Mouse (Mus musculus): ENCODE measurements around the gene Rfng. TPM values are rescaled to one million over a fixed set of nuclear protein-coding genes. Genes with fewer than 3 reads are reported as not detected.
"Not testable (repeated sequence)": the region's sequence is repeated elsewhere in the genome, so short reads cannot be mapped to it uniquely, and the experiment has no call there.

Rfng gene
- total RNA-seq, 2 experiments from 2014 or later, result 9.5 to 47.2 TPM

DNA sequence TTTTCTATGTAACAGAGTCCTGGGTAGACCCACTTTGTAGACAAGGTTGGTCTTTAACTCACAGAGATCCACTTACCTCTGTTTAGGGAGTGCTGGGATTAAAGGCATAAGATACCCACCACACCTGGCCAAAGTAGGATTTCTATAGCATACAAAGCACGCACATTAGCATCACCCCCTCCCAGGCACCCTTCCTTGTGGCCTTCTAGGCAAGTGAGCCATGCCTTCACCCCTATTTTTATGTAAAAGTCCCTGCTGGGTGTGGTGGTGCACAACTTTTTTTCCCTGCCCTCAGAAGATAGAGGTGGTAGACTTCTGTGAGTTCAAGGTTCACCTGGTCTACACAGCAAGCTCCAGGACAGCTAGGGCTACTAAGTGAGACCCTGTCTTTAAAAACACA, 4.1 kb downstream of the Rfng start:
- ATAC-seq (replicated peaks; ENCODE audit: low FRiP score, low TSS enrichment, poor library complexity, severe bottlenecking), result no peak

DNA sequence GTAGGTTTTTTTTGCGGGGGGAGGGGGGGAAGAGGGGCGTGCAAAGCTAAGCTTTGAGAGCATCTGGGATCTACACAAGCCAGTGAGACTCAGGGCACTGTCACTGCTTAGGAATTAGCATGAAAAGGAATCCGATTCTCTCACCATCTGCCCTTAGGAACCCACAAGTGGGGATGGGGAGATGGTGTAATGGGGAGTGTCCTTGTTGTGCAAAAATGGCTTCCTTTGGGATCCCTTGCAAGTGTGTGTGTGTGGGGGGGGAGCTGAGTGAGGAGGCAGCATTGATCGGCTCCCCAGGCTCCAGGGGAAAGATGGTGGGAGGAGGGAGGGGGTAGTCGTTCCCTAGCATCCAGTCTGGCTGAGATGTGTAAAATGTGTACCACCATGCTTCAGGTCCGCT, 6.9 kb downstream of the Rfng start:
- ATAC-seq (replicated peaks; ENCODE audit: low FRiP score, low TSS enrichment, poor library complexity, severe bottlenecking), result no peak

DNA sequence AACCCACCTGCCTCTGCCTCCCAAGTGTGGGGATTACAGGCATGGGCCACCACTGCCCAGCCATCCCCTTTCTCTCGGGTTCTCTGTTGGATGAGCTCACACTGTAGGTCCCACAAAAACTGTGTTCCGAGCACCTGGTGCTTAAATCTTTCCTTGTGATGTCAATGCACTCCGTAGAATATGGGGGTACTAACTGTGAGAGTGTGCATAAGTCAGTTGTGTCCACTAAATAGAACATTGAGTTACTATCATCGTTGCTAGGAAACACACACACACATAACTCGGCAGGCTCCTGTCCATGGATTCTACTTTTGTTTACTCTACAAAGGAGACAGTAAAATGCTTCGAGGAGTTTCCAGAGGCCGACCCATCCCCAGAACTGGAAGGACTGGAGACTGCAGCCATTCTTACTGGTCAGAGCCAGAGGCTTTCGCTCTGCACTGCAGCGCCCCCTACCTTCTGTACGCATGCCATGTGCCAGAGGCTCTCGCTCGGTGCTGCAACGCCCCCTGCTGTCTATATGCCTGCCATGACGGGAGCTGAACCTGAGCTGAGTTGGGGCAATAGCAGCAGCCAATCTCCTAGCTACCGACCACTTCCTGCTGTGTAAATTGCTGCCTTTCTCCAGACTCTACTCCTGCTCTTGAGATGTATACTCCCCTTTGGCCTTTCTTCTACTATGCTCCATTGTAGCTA, 8.1 kb downstream of the Rfng start:
- ATAC-seq (replicated peaks; ENCODE audit: low FRiP score, low TSS enrichment, poor library complexity, severe bottlenecking), result peak; percentile 94

DNA sequence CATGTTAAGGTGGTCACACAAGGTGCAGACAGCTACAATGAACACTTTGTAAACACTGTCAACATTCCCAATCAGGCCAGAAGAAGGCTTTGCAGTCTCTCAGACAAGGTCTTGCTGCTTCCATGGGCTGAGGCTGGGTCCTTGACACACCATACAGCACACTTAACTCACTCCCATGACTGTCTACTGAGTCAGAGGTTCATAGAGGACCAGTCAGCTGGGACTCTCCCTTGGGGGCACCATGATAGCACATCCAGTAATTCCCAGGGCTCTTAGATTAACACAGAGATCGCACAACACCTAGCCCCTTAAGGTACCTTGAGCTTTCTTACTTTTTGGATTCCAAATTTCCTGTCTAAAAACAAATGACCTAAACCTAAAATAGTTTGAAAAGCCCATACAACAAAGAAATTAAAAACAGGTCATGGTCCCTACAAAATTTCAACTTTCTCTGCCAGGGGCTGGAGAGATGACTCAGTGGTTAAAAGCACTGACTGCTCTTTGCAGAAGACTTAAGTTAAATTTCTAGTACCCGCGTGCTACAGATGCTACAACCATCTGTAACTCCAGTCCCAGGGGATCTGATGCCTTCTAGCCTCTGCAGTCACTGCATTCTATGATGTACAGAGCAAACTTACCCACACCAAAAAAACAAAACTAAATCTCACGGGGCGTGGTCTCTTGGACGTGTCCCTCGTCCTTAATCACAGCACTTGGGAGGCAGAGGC, 10.4 kb downstream of the Rfng start:
- ATAC-seq (replicated peaks; ENCODE audit: low FRiP score, low TSS enrichment, poor library complexity, severe bottlenecking), result no peak

DNA sequence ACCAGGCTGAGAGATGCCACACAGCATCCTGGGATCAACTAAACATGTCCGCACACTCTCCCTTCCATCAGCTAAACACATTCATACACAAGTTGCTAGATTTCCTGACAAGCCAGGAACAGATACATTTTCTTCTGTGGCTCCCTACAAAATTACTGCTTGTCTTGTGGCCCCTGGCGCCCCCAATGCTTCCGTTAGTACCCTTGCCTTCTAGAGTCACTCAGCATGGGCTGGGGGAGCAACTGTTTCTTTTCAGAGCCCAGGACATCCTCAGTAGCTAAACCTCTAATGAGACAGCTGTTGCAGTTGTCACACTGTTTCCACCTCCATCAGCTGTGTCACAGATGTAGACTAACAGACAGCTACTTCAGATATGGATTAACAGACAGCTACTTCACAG, 11.3 kb downstream of the Rfng start:
- ATAC-seq (replicated peaks; ENCODE audit: low FRiP score, low TSS enrichment, poor library complexity, severe bottlenecking), result no peak

DNA sequence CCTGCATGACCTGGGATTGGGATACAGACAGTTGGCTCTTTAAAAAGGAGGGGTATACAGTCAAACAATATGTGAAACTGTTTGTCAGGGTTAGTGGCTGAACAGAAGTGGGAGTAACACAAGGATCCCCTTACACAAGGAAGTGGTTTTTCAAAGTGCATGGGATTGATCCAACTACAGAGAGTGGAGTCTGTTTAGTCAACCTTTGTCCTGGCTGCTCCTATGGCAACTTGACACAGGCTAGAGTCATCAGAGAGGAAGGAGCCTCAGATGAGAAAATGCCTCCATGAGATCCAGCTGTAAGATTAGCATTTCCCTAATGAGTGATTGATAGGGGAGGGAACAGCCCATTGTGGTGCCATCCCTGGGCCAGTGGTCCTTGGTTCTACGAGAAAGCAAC, 15.8 kb downstream of the Rfng start:
- no peak for ATAC-seq (replicated peaks; ENCODE audit: low FRiP score, low TSS enrichment, poor library complexity, severe bottlenecking)

DNA sequence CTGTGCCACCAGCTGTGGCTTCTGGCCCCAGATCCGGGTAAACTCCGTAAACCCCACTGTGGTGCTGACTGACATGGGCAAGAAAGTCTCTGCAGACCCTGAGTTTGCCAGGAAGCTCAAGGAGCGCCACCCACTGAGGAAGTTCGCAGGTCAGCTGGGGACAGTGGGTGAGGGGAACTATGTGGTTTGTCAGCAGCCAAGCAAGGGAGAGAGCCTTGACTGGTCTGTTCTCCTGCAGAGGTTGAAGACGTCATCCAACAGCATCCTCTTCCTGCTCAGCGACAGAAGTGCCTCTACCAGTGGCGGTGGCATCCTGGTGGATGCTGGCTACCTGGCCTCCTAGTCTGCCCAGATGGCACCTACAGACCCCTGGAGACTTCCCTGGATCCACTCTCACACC, 17.0 kb downstream of the Rfng start:
- ATAC-seq (replicated peaks; ENCODE audit: low FRiP score, low TSS enrichment, poor library complexity, severe bottlenecking), result peak; percentile 11; the same call in 1 of the 2 replicates

DNA sequence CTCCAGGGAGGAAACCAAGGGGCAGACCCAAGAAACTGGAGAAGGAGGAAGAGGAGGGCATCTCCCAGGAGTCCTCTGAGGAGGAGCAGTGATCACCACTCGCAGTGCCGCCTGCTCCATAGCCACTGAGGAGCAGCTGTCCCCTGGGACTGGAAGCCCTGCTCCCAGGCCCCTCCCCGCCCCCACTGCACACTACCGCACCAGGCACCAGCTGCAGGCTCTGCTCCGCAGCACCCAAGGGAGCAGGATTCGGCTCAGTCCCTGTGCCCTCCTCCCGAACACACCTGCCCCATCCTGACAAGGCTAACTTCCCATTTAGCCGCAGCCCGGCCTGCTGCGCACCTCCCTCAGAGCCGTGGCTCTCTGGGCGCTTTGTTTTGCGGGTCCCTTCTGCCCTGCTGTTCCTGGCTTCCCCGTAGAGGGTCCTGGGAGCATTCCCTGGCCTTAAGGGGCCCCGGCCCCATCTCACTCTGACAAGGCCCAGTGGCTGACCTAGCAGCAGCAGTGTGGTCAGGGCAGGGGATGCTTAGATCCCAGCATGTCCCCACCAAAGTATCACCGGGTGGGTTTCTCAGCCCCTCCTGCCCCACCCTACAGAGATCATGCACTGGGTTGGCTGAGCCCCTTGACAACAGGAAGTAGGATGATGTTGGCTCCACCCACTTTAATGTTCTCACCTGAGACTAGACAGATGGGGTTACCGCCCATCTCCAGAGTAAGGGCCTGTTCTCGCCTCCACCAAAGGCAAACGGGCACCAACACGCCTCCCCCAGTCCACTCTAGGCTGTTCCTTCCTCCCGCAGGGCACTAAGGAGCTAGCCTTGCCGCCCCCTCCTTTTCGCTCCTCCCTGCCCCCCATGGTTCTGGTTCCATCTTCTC, 20.6 kb downstream of the Rfng start:
- peak; percentile 35; the same call in 1 of the 2 replicates for ATAC-seq (replicated peaks; ENCODE audit: low FRiP score, low TSS enrichment, poor library complexity, severe bottlenecking)

DNA sequence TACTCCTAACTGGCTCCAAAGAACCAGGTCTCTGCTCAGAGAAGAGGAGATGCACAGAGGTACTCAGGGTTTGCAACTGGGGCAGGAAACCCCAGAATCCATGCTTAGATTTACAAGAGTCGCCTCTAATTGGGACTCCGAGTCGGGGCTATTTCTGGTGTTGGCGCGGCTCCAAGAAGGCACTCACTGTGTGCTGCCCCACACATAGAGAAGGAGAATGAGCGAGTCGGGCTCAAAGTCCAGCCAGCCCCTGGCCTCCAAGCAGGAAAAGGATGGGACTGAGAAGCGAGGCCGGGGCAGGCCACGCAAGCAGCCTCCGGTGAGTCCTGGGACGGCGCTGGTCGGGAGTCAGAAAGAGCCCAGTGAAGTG, 21.4 kb downstream of the Rfng start, which contains the start of gene Hmga1b:
Hmga1b (plus strand) TSS at position 123 of the 370 bp plus-strand sequence.
- ATAC-seq (replicated peaks; ENCODE audit: low FRiP score, low TSS enrichment, poor library complexity, severe bottlenecking), result not testable (repeated sequence)

DNA sequence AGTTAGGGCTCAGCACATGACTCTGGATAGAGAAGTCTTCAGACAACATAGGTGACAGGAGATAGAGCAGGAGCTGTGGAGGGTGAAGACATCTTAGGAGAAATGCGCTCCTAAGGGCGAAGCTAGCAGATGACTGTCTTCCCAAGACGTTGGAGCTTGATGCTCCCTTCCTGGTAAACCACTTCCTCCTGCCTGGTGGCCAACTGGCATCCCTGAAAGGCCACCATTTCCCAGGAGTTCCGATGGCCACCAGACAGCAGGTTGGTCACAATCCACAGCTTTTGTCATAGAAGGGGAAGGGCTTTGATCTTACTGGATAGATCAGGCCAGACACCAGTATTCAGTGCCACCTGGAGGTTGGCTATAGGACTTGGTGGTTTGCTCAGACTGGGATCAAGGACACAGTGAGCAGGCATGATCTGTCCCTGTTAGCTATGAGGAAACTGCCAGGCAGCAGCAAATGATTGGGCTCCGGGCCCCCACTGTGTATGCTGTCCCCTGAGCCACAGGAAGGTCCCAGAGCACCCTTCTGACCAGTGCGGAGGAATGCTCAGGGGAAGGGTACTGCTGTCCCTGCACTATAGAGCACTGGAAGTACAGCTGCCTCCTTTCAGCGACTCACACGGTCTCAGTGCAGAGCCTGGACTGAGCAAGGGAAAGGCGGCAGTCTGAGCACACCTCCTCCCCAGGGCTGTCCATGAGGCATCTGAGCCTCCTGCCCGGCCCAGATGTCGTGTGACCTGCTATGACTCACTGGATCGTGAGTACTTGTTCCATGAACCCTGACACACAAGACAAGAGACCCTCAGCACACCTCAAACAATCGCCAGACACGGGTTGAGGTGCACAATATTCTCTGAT, 22.0 kb downstream of the Rfng start:
- no peak for ATAC-seq (replicated peaks; ENCODE audit: low FRiP score, low TSS enrichment, poor library complexity, severe bottlenecking)

DNA sequence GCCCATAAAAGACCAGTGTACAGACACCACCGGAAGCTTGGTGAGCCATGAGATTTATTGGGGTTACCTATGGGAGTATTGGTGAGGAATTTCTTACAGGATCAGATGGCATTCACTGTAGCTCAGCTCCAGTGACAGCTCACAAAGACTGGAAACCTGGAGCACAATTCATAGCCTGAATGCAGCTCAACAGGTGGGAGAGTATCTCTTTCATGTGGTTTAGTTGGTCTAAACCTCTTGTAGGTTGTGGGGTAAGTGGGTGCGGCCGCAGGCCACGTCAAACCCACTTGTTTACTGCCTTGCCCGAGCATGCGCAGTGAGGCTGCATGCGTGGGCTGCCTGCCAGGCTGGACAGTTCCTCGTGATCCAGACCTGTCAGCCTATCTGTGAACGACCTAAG, 23.8 kb downstream of the Rfng start:
- no peak for ATAC-seq (replicated peaks; ENCODE audit: low FRiP score, low TSS enrichment, poor library complexity, severe bottlenecking)

DNA sequence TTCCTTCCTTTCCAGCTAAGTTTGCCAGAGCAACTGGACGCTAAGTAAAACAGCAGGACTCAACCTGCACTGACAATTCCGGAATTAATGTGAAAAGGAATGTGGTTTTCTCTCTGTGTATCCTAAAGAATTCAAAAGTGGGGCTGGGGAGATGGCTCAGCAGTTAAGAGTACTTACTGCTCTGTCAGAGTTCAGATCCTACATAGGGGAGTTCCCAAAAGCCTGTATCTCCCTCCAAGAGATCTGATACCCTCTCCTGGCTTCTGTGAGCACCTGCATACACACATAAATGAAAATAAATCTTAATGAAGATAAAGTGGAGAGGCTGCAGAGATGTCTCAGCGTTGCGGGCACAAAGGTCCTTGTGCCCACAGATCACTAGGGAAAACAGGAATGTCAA, 32.4 kb downstream of the Rfng start:
- no peak for ATAC-seq (replicated peaks; ENCODE audit: low FRiP score, low TSS enrichment, poor library complexity, severe bottlenecking)

DNA sequence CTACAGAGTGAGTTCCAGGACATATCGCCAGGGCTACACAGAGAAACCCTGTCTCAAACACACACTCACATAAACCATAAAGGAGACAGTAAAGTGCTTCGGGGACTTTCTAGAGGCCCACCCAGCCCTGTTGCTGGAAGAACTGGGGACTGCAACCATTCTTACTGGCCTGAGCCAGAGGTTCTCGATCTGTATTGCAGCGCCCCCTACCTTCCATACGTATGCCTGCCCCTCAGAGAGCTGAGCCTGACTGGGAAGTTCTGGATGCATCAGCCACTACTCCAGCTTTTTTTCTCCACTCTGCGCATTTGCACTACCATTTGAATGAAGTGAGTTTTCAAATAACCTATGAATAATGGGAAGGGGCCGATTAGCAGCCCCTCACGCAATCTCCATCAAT, 34.6 kb downstream of the Rfng start:
- ATAC-seq (replicated peaks; ENCODE audit: low FRiP score, low TSS enrichment, poor library complexity, severe bottlenecking), result peak; percentile 74

DNA sequence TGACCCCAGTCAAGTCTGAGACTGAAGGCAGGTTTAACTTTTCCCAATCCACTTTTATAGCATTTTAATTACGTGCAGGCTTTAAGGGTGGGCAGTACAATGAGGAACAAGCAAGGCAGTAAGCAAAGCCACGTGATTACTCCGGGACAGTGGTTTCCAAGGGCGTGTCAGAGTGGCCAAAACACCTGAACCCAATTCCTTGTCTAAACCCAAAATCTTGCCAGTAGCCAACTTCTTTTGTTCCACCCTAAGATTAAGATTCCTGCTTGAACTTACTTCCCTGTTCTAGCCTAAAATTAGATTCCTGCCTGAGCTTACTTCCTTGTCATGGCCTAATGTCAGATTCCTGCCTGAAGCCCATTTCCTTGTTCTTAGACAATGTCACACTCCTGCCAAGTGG, 36.0 kb downstream of the Rfng start:
- no peak for ATAC-seq (replicated peaks; ENCODE audit: low FRiP score, low TSS enrichment, poor library complexity, severe bottlenecking)

DNA sequence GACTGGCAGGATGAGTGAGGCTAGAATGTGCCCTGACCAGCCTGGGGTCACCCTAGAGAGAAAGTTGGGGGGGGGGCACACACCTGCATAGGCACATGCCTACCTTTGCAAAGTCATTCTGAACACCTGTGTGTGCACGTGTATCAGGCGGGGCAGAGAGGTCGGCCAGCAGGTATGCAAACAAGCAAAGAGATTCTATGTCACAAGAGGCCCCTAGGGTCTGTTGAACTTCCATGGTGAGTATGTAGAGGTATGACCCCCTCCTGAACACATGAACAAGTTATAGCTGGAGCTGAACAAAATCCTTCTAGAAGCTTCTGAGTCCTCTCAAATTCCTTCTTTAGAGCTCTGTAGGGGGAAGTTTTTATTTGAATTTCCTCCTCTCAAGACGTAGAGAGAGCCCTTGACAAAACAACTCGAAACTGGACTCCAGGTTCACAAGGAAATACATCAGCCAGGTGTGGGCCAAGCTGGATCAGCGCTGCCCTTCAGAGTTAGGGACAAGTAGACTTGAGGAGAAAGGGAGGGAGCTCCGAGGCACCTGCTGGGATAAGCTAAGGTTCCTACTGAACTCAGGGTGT, 39.8 kb downstream of the Rfng start:
- ATAC-seq (replicated peaks; ENCODE audit: low FRiP score, low TSS enrichment, poor library complexity, severe bottlenecking), result no peak

DNA sequence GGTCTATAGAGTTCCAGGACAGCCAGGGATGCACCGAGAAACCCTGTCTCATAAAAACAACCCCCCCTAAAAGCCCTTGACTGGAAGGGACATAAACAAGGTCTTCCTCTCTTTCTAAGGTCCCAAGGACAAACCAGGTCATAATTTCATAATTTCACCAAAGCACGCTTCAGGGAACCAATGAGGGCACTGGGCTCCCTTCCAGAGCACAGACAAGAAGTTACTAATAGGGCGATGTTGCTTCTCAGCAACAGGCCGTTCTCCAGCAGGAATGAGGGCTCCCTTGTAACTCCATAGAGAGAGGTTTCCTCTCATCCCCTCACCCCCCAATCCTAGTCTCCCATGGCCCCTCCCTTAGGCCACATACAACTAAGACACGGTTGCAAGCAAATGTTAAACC, 43.0 kb downstream of the Rfng start:
- no peak for ATAC-seq (replicated peaks; ENCODE audit: low FRiP score, low TSS enrichment, poor library complexity, severe bottlenecking)

DNA sequence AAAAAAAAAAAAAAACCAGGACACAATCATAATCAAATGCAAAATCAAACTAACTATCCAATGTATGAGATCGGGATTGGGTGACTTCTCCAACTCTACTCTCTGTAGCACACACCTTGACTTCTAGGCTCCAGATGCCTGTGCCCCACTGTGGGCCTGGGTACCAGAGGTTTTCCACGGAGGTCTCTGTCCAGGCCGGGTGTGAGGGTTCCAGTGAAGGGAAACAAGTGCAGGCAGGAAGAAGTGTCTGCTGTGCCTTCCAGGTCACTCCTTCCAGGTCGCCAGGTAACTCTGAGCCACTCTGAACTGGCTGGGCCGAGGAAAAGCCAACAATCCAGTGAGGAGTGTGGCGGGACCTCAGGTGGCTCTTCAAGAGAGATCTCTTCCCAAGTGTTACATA, 47.6 kb downstream of the Rfng start:
- no peak for ATAC-seq (replicated peaks; ENCODE audit: low FRiP score, low TSS enrichment, poor library complexity, severe bottlenecking)

DNA sequence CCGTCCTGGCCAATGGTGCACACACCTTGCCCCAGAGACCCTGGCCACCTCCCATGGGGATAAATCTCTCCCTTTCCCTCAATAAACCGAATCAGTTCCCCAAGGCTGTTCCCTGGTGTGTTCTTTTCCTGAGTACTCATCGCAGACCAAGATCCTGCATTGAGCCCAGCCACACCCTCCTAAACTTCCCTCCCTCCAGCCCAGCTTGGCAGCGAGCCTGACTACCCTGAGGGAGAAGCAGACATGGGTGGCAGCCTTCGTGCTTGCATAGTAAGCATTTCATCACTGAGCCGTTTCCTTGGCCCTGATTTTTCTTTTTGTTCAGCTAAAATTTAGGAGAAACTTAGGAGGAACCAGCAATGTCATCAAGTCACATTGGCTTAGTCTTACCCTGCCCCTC, 50.5 kb downstream of the Rfng start:
- no peak for ATAC-seq (replicated peaks; ENCODE audit: low FRiP score, low TSS enrichment, poor library complexity, severe bottlenecking)

All from megakaryocyte-erythroid progenitor cell, adult 5-6 weeks (primary cell).